Mouse (Mus musculus) inflammation-experienced regulatory T-cells, adult 16 weeks (primary cell): ENCODE results near the gene Cnrip1. TPM values are rescaled to one million over a fixed set of nuclear protein-coding genes. Genes with fewer than 3 reads are reported as not detected.

Experiments used
- polyA plus RNA-seq: library from polyadenylated mRNA; unstranded; fragments of 100-300 nt; shearing (Covaris generic); gene quantifications from one replicate; pipeline ENCODE4 v1.2.1, GENCODE M21; 2017

Cnrip1 gene
- polyA plus RNA-seq: 19.2 TPM

GRCm38 (mm10) chr11:17051545-17052475 is at the start of gene Cnrip1, which contains the start of gene Plek:
Cnrip1 (plus strand) TSS chr11:17051586.
Plek (minus strand) TSS chr11:17052381.

Other genes starting within 250 kb of the Cnrip1 start
- 0.63 TPM for gene Fbxo48, start 100.2 kb upstream of the Cnrip1 start, polyA plus RNA-seq
- 8.3 TPM for gene Plek, start 795 bp downstream of the Cnrip1 start, polyA plus RNA-seq
- 34.0 TPM for gene Ppp3r1, start 107.7 kb downstream of the Cnrip1 start, polyA plus RNA-seq
- 30.1 TPM for gene Wdr92, start 130.5 kb downstream of the Cnrip1 start, polyA plus RNA-seq
- 45.0 TPM for gene Pno1, start 160.0 kb downstream of the Cnrip1 start, polyA plus RNA-seq
- 61.3 TPM for gene C1d, start 206.0 kb downstream of the Cnrip1 start, polyA plus RNA-seq